Mouse (Mus musculus) T-helper 1 cell (primary cell): ENCODE measurements around the gene Tom1l1.

Experiments used
- in situ Hi-C: fragments of 300-600 bp; cut with MboI, MseI; formaldehyde crosslinking; loops from one replicate; pipeline ENCODE4 v1.15.1; 2025; ENCODE audit warnings: high pct_unique_total_duplicates

The Tom1l1 gene

GRCm38 (mm10) chr11:90667325-90667724, 20.8 kb downstream of the Tom1l1 start:
- in situ Hi-C loops, result no loop called here

DNA sequence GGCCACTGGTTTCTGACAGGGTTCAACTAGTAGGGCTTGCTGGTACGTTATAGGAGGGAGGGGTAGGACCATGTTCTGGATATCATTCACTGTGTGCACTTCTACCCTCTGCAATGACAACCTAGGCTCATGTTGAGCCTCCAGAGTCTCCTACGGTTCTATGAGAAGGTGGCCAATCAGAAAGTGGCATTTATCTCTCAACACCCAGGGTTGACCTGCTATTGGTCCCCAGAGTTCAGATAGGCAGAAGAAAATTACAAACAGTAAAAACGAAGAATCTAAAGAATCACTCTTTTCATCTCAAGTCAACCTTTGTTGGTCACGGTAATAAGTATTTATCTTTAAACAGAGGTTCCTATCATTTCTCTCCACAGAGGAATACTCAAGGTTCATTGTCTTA, 21.2 kb downstream of the Tom1l1 start:
- in situ Hi-C loops, result no loop called here

GRCm38 (mm10) chr11:90666144-90666757, 21.9 kb downstream of the Tom1l1 start:
- in situ Hi-C loops, result no loop called here

DNA sequence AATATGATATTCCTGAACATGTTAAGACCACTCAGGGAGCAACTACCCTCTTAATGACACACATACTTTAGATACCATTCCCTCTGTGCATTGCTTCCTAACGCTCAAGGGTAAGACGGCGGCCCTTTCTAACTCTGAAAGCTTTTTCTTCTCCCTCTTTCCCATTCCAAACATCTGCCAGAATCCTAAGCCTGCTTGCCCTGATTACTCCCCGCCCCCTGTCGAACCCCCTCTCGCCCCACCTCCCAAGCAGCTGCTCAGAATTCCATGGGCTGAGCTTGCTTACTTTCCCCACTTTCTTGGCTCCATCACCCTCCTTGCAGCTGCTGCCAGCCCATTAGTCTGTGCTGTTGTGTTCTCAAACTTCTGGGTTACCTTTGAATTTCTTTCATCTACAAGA, 23.0 kb downstream of the Tom1l1 start:
- in situ Hi-C loops, result no loop called here

GRCm38 (mm10) chr11:90664345-90664986, 23.7 kb downstream of the Tom1l1 start:
- in situ Hi-C loops, result no loop called here

- in situ Hi-C loops, result no loop called here
Observed at GRCm38 (mm10) chr11:90663618-90664297, 24.4 kb downstream of the Tom1l1 start.

GRCm38 (mm10) chr11:90663052-90663451, 25.1 kb downstream of the Tom1l1 start:
- in situ Hi-C loops, result no loop called here

DNA sequence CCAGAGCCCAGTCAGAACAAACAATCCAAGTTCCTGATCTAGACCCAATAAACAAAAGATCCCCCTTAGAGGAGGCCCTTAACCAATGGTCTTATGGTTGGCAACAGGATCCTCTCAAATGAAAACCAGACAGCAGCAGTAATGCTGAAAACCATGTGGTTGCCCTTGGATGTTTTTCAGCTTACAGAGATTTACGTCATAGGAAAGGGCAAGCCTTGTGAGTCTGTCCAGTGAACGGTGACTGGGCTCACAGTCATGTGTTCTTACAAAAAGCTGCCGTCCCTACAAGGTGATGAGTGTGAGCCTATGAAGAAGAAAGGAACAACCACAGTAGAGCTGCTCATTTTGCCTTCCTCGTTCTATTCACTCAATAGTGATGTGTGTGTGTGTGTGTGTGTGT, 27.5 kb downstream of the Tom1l1 start:
- in situ Hi-C loops, result no loop called here

DNA sequence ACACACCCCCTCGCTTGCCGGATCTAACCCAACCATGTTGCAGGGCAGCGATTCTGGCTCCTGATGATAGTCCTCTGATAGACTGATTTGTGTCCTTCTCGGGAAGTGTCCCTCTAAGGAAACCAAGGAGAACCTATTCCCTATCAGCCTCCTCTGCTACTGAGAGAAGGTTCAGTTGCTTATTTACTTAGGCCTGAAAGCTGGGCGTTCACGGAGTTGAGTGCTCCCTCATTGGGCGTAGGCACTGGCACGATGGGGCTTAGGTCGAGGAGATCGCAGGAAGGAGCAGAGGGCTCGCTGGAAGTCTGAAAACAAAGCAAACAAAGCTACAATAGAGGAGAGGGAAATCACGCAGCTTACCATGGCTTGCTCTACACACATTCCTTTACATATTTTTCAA, 30.6 kb downstream of the Tom1l1 start:
- in situ Hi-C loops, result no loop called here

DNA sequence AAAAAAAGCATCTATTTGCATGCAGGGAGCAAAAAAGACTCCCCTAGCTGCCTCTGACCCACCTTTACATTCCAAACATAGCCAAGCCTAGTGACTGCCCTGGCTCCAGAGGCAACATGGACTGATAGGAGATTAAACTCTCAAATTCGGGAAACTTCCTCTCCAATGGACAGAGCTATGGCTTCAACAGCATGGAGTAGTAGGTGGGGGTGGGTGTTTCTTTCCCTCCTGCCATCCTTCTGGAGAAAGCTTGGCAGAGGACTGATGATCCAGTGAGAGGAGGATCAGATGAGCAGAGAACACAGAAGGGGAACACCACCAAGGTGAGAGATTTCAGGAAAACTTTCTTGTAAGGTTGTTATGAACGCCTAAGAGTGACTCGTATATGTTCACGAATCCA, 35.6 kb downstream of the Tom1l1 start:
- in situ Hi-C loops, result no loop called here

DNA sequence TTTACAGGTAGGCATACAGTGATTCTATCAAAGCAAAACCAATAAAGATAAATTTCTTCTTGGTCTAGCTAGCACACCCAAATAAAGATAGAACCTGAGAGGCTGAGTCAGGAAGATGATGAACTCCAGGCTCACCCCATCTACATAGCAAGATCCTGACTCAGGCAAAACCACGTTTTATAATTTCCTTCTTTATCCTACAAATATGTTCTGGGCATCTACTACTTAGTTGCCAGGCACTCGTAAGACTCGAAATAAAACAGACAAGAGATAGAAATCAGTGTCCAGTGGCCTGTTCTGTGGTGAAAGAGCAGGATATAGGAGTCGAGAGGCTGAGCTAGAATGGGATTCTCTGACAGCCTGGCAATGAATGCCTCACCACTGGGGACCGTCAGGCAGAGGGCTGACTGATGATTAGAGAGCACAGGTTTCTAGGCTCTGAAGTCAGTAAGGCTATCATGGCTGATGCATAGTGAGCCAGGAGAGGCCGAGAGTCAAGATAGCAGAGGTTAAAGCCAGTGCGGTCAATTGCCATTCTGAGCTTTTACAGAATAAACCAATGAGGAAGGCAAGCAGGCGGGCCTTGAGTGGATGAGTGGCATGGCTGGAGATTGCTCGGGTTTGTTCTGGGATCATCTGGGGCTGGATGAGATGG, 37.8 kb downstream of the Tom1l1 start:
- in situ Hi-C loops, result no loop called here

- in situ Hi-C loops, result no loop called here
Observed at GRCm38 (mm10) chr11:90649777-90650176, 38.4 kb downstream of the Tom1l1 start.

DNA sequence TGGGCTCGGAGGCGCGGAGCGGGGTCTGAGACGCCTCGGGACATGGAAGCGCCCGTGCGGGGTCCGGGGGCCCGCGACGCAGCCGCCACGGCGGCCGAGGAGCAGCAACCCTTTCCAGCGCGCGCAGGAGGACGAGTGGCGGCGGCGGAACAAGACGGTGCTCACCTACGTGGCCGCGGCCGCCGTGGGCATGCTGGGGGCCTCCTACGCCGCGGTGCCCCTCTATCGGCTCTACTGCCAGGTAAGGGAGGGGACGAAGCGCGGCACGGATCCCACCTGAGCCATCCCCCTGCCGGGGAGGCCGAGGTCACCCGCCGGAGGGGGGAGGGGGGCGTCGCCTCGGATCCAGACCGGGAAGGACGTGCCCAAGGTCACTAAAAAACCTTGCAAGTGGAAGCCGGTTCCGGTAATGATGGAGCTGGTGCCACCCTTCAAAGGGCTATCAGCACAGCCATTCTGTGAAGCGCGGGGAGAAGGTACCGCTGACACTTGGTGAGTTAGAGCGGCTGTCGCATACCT, 49.8 kb downstream of the Tom1l1 start:
- in situ Hi-C loops, result no loop called here

DNA sequence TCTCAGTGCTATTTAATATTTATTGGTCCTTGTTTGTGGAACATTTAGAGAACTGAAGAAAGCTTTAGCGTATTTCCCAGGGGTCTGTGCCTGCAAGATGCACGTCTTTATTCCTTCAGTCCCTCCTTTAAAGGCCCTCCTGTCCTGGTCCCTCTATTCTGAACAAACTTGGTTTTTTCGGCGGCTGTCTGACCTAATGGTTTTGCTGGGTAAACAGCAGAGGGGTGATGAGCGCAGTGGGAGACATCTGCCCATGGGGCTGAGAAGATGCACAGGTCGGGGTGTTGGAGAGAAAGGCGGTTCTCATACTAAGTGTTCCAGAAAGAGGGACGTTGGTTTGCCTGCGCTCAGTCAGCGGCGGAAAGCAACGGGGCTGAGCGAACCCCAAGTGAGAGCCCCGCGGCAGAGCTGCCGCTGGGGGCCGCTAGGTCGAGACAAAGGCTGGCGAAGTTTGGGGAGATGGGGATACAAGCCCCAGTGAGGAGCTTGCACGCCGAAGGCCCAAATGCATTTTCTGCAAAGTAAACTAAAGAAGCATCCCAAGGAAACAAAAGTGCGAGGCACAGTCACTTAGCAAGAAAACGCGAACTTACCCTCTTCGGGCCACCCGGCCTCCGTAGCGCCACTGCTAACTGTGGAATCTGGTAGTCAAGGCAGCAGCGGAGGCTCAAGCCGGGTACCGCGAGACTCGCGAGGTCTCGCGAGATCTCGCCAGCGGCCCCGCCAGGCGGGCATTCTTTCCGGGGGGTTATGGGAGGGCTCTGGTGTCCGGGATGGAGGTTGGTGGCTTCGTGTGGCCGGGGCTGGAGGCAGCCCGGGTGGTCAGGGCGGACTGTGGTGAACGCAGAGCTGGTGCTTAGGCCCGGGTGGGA, 50.5 kb downstream of the Tom1l1 start, which contains the start of the genes Stxbp4 and Cox11:
TSS of gene Stxbp4 (minus strand) at position 645 of the 872 bp plus-strand sequence.
TSS of gene Cox11 (plus strand) at position 734 of the 872 bp plus-strand sequence.
- in situ Hi-C loops, result no loop called here

GRCm38 (mm10) chr11:90634661-90635060, 53.5 kb downstream of the Tom1l1 start:
- in situ Hi-C loops, result no loop called here

- in situ Hi-C loops, result no loop called here
Observed at GRCm38 (mm10) chr11:90632480-90632879, 55.7 kb downstream of the Tom1l1 start.

- in situ Hi-C loops, result loop anchor here (10.0 kb wide), 1 partner anchor 623 kb away; the partner anchor contains the start of gene Pctp
Observed at GRCm38 (mm10) chr11:90627751-90628150, 60.4 kb downstream of the Tom1l1 start.

DNA sequence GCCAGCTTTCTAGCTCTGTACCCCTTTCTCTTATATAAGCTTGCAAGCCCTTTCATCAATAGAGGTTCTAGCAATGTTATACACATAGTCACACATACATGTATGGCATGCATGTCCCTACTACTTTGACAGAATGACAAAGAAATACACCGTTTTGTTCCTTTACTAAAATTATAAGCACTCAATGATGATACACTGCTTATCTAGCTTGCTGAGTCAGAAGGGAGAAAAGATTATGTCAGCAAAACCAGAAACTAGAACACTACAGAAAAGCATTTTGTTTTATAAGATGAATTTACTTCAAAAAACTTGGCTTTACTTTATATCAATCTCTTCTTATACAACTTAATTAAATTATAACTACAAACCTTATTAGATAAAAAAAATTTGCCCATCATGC, 63.0 kb downstream of the Tom1l1 start:
- in situ Hi-C loops, result loop anchor here (10.0 kb wide), 1 partner anchor 620 kb away; the partner anchor contains the start of gene Pctp

DNA sequence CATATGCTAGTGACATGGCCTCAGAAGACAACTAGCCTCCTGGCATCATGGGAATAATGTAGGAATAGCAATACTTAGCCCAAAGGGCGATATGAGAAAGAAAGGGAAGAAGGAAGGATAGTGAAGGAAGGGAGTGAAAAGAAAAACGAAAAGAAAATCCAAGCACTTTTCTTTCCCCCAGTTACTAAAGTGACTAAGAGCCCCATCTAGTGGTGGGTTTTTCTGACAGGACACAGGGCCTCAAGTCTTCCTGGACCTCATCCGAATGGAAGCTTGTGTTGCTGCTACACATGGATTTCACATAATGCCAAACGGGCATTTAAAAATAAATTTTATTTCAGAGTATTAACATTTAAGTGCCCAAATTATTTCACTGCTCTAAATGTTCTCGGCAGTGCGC, 64.7 kb downstream of the Tom1l1 start:
- in situ Hi-C loops, result loop anchor here (5.0 to 10.0 kb wide), 2 partner anchors 316 to 619 kb away; partner anchors contain the start of gene Pctp

DNA sequence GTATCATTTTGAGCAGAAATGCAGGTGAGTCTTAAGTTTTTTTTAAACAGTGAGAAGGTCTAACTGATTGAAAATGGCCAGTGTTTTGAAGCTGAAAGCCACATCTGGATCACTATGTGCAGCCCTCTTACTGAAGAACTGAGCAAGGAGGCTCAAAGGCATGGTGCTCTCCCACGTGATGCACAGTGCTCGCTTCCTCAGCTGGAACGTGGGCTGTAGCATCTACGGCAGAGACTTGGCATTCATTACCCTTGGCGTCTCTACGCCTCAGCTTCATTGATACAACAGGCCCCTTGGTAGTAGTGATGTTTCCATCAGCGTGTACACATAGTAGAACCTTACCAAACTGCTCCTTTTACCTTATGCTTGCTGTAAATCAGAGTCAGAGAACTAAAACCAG, 65.7 kb downstream of the Tom1l1 start:
- in situ Hi-C loops, result loop anchor here (5.0 to 10.0 kb wide), 2 partner anchors 315 to 618 kb away; partner anchors contain the start of gene Pctp

- in situ Hi-C loops, result loop anchor here (5.0 to 10.0 kb wide), 2 partner anchors 315 to 617 kb away; partner anchors contain the start of gene Pctp
Observed at GRCm38 (mm10) chr11:90622044-90622443, 66.1 kb downstream of the Tom1l1 start.
